Mouse (Mus musculus) fibroblast of lung, adult 2 months (primary cell): ENCODE results near the gene Cbln1.

Source experiments
- DNase-seq: peaks from one replicate; pipeline ENCODE4 v3.0.0-alpha.2; 2011; ENCODE audit warnings: low read depth

The Cbln1 gene

GRCm38 (mm10) chr8:87472271-87473236, at the start of gene Cbln1:
TSS of gene Cbln1 (minus strand) at chr8:87472609.
- DNase-seq, result no peak

GRCm38 (mm10) chr8:87517132-87517531, 44.7 kb upstream of the Cbln1 start:
- DNase-seq, result no peak

GRCm38 (mm10) chr8:87513796-87514195, 41.4 kb upstream of the Cbln1 start:
- DNase-seq, result no peak

GRCm38 (mm10) chr8:87513350-87513749, 40.9 kb upstream of the Cbln1 start:
- DNase-seq, result no peak

GRCm38 (mm10) chr8:87512636-87513035, 40.2 kb upstream of the Cbln1 start:
- no peak for DNase-seq

GRCm38 (mm10) chr8:87507046-87507445, 34.6 kb upstream of the Cbln1 start:
- DNase-seq, result no peak

GRCm38 (mm10) chr8:87504441-87504840, 32.0 kb upstream of the Cbln1 start:
- DNase-seq, result no peak

- DNase-seq, result no peak
Observed at GRCm38 (mm10) chr8:87502684-87503083, 30.3 kb upstream of the Cbln1 start.

- no peak for DNase-seq
Observed at GRCm38 (mm10) chr8:87497641-87498040, 25.2 kb upstream of the Cbln1 start.

- DNase-seq, result no peak
Observed at GRCm38 (mm10) chr8:87496511-87496910, 24.1 kb upstream of the Cbln1 start.

GRCm38 (mm10) chr8:87494862-87495261, 22.5 kb upstream of the Cbln1 start:
- DNase-seq, result no peak

- no peak for DNase-seq
Observed at GRCm38 (mm10) chr8:87489841-87490415, 17.5 kb upstream of the Cbln1 start.

GRCm38 (mm10) chr8:87481396-87481795, 9.0 kb upstream of the Cbln1 start:
- DNase-seq, result no peak

GRCm38 (mm10) chr8:87478221-87478620, 5.8 kb upstream of the Cbln1 start:
- DNase-seq, result no peak

GRCm38 (mm10) chr8:87477102-87477645, 4.8 kb upstream of the Cbln1 start:
- no peak for DNase-seq

GRCm38 (mm10) chr8:87475551-87475950, 3.1 kb upstream of the Cbln1 start:
- DNase-seq, result no peak

- no peak for DNase-seq
Observed at GRCm38 (mm10) chr8:87474379-87474778, 2.0 kb upstream of the Cbln1 start.

GRCm38 (mm10) chr8:87473940-87474339, 1.5 kb upstream of the Cbln1 start:
- no peak for DNase-seq

GRCm38 (mm10) chr8:87473314-87473713, 905 bp upstream of the Cbln1 start:
- DNase-seq, result no peak

GRCm38 (mm10) chr8:87471603-87472270, 672 bp downstream of the Cbln1 start:
- no peak for DNase-seq

- no peak for DNase-seq
Observed at GRCm38 (mm10) chr8:87470834-87471602, 1.4 kb downstream of the Cbln1 start.
